Mouse (Mus musculus): ENCODE measurements around the gene Idnk. TPM values are rescaled to one million over a fixed set of nuclear protein-coding genes. Genes with fewer than 3 reads are reported as not detected.

The Idnk gene
- polyA plus RNA-seq, 1 experiment from 2014 or later = 45.8 TPM

DNA sequence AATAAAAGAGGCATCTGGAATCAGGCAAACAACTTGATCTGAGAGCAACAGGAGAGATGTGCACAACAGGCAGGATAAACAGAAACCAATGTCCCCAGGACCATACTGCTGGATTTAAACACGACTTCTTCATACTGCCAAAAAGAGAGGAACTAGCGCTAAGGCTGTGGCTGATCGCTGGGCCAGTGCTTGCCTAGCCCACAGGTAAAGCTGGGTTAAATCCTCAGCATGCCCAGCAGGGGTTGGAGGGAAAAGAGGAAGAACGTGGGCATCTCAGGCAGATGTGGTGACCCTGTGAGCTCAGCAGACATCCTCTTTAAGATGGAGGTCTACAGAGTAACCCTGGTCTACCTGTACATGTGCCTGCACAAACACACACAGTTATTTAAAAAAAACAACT, 47.5 kb downstream of the Idnk start:
- H3K4me2 ChIP-seq (ENCODE audit: low read depth, low read length, severe bottlenecking) = no peak overlapping the region
- no peaks in the 10 kb centered on the region for H3K9me3 ChIP-seq (ENCODE audit: control insufficient read depth, low read length)
- ATAC-seq (replicated peaks; ENCODE audit: low FRiP score) (no peak), DNase-seq (ENCODE audit: low spot score) (no peak)
- H3K4me3 ChIP-seq (ENCODE audit: low read depth, low read length) = no peak overlapping the region
- H3K27ac ChIP-seq (ENCODE audit: low read depth, low read length) = no peak overlapping the region
- H3K9ac ChIP-seq (ENCODE audit: low read length) = no peak overlapping the region
- no peaks in the 10 kb centered on the region for H3K4me1 ChIP-seq (replicated peaks; ENCODE audit: control insufficient read depth, insufficient read depth, low read length)
- no peaks in the 10 kb centered on the region for H3K36me3 ChIP-seq (ENCODE audit: control insufficient read depth, insufficient read depth, low read length)
- H3K27me3 ChIP-seq (ENCODE audit: control insufficient read depth, insufficient read depth, low read length) = no peaks in the 10 kb centered on the region
- 65% methylated on average over 4 of the region's 4 CpGs for WGBS

GRCm38 (mm10) chr13:58206084-58206483, 48.6 kb downstream of the Idnk start:
- Histone ChIP-seq H3K9ac (ENCODE audit: low read length) (no peak overlapping the region), H3K36me3 (ENCODE audit: control insufficient read depth, insufficient read depth, low read length) (no peaks in the 10 kb centered on the region), H3K4me3 (ENCODE audit: low read depth, low read length) (no peak overlapping the region), H3K27ac (ENCODE audit: low read depth, low read length) (no peak overlapping the region), H3K4me2 (ENCODE audit: low read depth, low read length, severe bottlenecking) (no peak overlapping the region), H3K9me3 (ENCODE audit: control insufficient read depth, low read length) (no peaks in the 10 kb centered on the region), H3K4me1 (replicated peaks; ENCODE audit: control insufficient read depth, insufficient read depth, low read length) (no peaks in the 10 kb centered on the region), H3K27me3 (ENCODE audit: control insufficient read depth, insufficient read depth, low read length) (no peaks in the 10 kb centered on the region)
- DNase-seq (ENCODE audit: low spot score) (no peak), ATAC-seq (replicated peaks; ENCODE audit: low FRiP score) (no peak)
- WGBS = 94% methylated on average over 4 of the region's 4 CpGs

GRCm38 (mm10) chr13:58210441-58210840, 53.0 kb downstream of the Idnk start:
- Histone ChIP-seq H3K27ac (ENCODE audit: low read depth, low read length) (no peak overlapping the region), H3K36me3 (ENCODE audit: control insufficient read depth, insufficient read depth, low read length) (no peaks in the 10 kb centered on the region), H3K9ac (ENCODE audit: low read length) (no peak overlapping the region), H3K9me3 (ENCODE audit: control insufficient read depth, low read length) (no peaks in the 10 kb centered on the region), H3K27me3 (ENCODE audit: control insufficient read depth, insufficient read depth, low read length) (no peaks in the 10 kb centered on the region), H3K4me2 (ENCODE audit: low read depth, low read length, severe bottlenecking) (no peak overlapping the region), H3K4me3 (ENCODE audit: low read depth, low read length) (no peak overlapping the region), H3K4me1 (replicated peaks; ENCODE audit: control insufficient read depth, insufficient read depth, low read length) (0 out of 2 replicates have a peak, but pooled peaks cover 2% of the 10 kb centered on the region)
- ATAC-seq (replicated peaks; ENCODE audit: low FRiP score) (no peak), DNase-seq (ENCODE audit: low spot score) (no peak)
- 92% methylated on average over 5 of the region's 5 CpGs for WGBS

DNA sequence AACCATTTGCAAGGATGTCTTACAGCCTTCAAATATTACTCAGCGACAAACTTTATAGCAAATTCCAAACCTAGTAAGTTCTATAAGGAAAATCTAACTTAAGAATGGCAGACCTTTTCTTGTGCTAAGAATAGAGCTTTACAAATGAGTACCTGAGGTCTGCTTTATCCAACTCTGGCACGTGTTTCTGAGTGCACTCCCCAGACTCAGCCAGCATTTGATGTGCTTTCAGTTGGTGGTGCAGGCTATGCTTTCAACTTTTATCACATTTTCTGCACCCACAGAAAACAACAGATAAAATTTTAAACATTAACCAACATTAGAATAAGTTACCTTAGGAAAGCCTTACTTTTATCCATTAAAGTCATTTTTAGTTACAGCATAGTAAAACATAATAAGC, 55.1 kb downstream of the Idnk start:
- Histone ChIP-seq H3K4me1 (replicated peaks; ENCODE audit: control insufficient read depth, insufficient read depth, low read length) (0 out of 2 replicates have a peak, but pooled peaks cover 4% of the 10 kb centered on the region), H3K9ac (ENCODE audit: low read length) (no peak overlapping the region), H3K27ac (ENCODE audit: low read depth, low read length) (no peak overlapping the region), H3K4me3 (ENCODE audit: low read depth, low read length) (no peak overlapping the region), H3K27me3 (ENCODE audit: control insufficient read depth, insufficient read depth, low read length) (no peaks in the 10 kb centered on the region), H3K9me3 (ENCODE audit: control insufficient read depth, low read length) (no peaks in the 10 kb centered on the region), H3K36me3 (ENCODE audit: control insufficient read depth, insufficient read depth, low read length) (no peaks in the 10 kb centered on the region), H3K4me2 (ENCODE audit: low read depth, low read length, severe bottlenecking) (no peak overlapping the region)
- 81% methylated on average over 2 of the region's 2 CpGs for WGBS
- no peak for DNase-seq (ENCODE audit: low spot score)
- ATAC-seq (replicated peaks; ENCODE audit: low FRiP score) = no peak

GRCm38 (mm10) chr13:58213801-58214200, 56.4 kb downstream of the Idnk start:
- Histone ChIP-seq H3K27me3 (ENCODE audit: control insufficient read depth, insufficient read depth, low read length) (no peaks in the 10 kb centered on the region), H3K4me1 (replicated peaks; ENCODE audit: control insufficient read depth, insufficient read depth, low read length) (0 out of 2 replicates have a peak, but pooled peaks cover 4% of the 10 kb centered on the region), H3K27ac (ENCODE audit: low read depth, low read length) (no peak overlapping the region), H3K9ac (ENCODE audit: low read length) (no peak overlapping the region), H3K4me3 (ENCODE audit: low read depth, low read length) (no peak overlapping the region; the same call in 1 of the 2 replicates), H3K4me2 (ENCODE audit: low read depth, low read length, severe bottlenecking) (peak overlapping the region; percentile 85), H3K9me3 (ENCODE audit: control insufficient read depth, low read length) (no peaks in the 10 kb centered on the region), H3K36me3 (ENCODE audit: control insufficient read depth, insufficient read depth, low read length) (no peaks in the 10 kb centered on the region)
- no peak for DNase-seq (ENCODE audit: low spot score)
- ATAC-seq (replicated peaks; ENCODE audit: low FRiP score) = no peak
- 74% methylated on average over 8 of the region's 8 CpGs for WGBS

Other genes starting within 250 kb of the Idnk start
- gene Spock1, start 249.3 kb upstream of the Idnk start, polyA plus RNA-seq (2014; fragmentation: Nextera tagmentation; extraction: Ambion mirVana) = 3.4 and 4.0 TPM in 2 replicates
- gene Klhl3, start 44.1 kb upstream of the Idnk start, polyA plus RNA-seq (2014; fragmentation: Nextera tagmentation; extraction: Ambion mirVana) = 3.1 TPM in 2 replicates
- 50.5 and 51.2 TPM in 2 replicates for gene Hnrnpa0, start 29.1 kb upstream of the Idnk start, polyA plus RNA-seq (2014; fragmentation: Nextera tagmentation; extraction: Ambion mirVana)
- gene Ubqln1, start 58.0 kb downstream of the Idnk start, polyA plus RNA-seq (2014; fragmentation: Nextera tagmentation; extraction: Ambion mirVana) = 153 and 158 TPM in 2 replicates
- gene Gkap1, start 118.0 kb downstream of the Idnk start, polyA plus RNA-seq (2014; fragmentation: Nextera tagmentation; extraction: Ambion mirVana) = 44.9 and 48.5 TPM in 2 replicates
- 1.3 and 1.7 TPM in 2 replicates for gene Kif27, start 201.5 kb downstream of the Idnk start, polyA plus RNA-seq (2014; fragmentation: Nextera tagmentation; extraction: Ambion mirVana)
- gene 2210016F16Rik, start 227.6 kb downstream of the Idnk start, polyA plus RNA-seq (2014; fragmentation: Nextera tagmentation; extraction: Ambion mirVana) = 27.6 and 30.7 TPM in 2 replicates
- gene Rmi1, start 244.6 kb downstream of the Idnk start, polyA plus RNA-seq (2014; fragmentation: Nextera tagmentation; extraction: Ambion mirVana) = 35.9 and 40.9 TPM in 2 replicates
- 2,577 and 2,646 TPM in 2 replicates for gene Hnrnpk, start 245.7 kb downstream of the Idnk start, polyA plus RNA-seq (2014; fragmentation: Nextera tagmentation; extraction: Ambion mirVana)